Mouse (Mus musculus) megakaryocyte-erythroid progenitor cell, adult 5-6 weeks (primary cell): ENCODE measurements around the gene Rybp. TPM values are rescaled to one million over a fixed set of nuclear protein-coding genes. Genes with fewer than 3 reads are reported as not detected.

ENCODE experiments used
- ATAC-seq: replicated peaks from 2 replicates; pipeline ENCODE4 v1.8.0; 2016; ENCODE audit warnings: mild to moderate bottlenecking, inconsistent platforms; ENCODE audit not compliant: severe bottlenecking, poor library complexity, low FRiP score, low TSS enrichment
- total RNA-seq, 2 experiments: library from RNA; stranded (forward) in 1 of 2; stranded (reverse) in 1 of 2; fragments of 200-1000, 215-1000 nt in 1 of 2; fragments of >200 nt in 1 of 2; fragmentation: Nextera tagmentation in 1 of 2; gene quantifications; 2 replicates each; pipeline ENCODE4 v1.2.3; 2014 to 2017

The Rybp gene
- total RNA-seq, 2 experiments from 2014 or later = 29.4 to 54.9 TPM

DNA sequence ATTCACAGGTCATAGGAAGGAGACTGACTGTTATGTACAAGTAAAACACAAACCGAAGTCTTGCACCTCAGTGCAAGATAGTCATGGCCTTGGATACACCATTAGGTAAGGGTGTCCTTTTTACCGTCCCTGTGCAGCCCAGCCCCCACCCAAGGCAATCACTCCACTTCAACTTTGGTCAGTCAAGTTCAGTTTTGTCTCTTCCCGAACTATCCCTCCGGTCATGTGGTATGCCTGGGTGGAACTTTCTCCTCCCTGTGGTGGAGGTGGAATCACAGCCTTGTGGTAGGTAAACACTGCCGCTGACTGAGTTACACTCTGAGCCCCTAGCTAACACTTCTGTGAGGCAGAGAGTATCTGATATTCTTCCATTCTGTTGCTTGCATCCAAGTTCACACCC, 1.8 kb upstream of the Rybp start:
- ATAC-seq = no peak

DNA sequence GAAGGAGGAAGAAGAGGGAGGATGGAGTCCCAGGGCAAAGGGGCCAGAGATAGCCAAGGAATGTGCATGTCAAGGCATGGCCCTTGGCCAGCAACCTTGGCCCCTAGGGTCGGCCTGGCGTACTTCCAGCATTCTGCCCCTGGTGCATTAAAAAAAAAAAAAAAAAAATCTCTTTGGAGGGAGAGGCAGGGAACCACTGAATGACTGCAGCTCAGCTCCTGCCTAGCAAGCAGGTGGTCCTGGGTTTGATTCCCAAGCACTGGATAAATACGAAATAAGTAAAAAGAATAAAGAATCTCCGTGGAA, 1.4 kb upstream of the Rybp start:
- ATAC-seq = no peak

DNA sequence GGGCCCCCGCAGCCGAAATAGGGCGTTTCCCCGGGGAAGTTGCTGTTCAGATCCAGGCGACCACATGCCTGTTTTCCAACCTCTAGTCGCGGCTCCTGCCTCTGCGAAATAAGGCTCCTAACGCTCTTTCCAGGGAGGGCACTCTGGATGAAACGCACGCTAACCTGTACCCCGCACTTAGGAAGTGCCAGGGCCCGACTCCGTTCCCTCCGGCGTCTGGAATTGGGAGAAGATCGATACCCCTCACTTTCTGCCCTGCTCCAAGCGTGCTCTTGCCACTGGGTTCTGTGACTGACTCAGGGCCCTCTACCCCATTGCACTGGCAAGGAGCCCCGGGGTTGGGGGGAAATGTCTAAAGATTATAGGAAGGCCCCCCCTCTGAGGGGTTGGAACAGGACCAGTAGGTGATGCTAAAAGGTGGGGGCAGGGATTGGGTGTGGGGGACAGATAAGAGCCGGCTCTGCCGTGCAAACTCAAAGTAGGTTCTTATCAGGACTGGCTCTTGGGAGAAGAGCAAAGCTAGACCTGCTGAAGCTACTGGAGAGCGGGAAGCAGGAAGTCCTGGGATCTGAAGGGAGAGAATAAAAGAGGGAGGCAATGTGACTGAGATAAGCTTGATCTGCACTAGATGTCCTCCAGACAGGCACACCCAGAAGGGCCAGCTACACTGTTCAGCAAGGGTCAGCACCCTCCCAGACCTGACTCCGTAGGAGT, 888 bp upstream of the Rybp start:
- peak; percentile 48 for ATAC-seq

DNA sequence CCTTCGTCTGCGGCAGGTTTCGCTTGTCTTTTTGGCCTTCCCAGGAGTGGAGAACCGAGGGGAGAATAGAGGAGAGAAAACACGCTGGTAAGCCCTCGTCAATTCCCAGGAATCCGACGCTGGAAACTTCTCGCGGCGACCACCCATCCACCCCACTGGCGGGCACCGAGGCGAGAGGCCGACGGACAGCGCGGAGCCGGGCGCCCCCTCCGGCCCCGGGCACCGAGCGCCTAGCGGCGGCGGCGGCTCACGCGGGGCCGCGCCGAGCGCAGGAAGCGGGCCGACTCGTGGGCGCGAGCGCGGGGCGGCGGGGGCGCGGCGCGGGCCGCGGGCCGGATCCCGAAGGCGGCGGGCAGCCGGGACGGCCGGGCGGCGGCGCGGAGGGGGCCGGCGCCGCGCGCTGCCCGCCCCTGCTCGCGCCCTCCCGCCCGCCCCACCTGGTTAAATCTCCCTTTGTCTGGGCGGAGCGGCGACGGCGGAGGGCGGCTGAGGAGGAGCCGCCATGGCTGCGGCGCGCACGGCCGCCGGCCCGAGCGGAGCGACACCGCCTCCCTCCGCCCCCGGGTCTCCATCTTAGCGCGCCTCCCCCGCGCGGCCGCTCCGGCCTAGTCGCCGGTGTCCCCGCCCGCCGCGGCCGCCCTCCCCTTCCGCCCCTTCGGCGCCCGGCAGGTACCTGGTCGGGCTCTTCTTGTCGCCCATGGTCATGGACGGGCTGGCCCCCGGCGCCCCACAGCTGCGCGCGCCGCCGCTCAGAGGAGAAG, 532 bp downstream of the Rybp start:
- ATAC-seq = peak; percentile 25

DNA sequence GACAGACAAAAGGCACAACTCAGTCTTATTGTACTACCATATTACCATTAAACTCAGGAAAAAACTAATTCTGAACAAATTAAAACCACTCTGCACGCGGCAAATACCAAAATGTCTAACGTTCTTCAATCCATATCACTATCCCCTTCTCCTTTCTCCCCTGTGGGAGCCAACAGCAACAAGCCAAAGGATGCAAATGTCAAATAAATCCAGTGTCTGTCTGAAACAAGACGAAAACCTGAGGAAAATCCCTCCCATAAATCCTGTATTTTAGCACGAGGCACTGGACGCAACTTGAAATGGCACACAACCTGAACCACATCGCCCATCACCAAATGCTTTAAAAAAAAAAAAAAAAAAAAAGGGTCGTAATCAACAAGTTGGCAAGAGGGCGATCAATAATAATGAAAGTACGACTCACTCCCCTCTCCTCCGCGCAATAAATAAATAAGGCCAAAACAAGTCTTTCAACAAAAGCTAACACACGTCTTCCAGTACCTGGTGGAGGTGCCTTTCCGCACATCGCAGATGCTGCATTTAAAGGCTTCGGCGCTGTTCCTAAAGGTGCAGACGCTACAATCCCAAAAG, 1.2 kb downstream of the Rybp start:
- ATAC-seq = no peak

DNA sequence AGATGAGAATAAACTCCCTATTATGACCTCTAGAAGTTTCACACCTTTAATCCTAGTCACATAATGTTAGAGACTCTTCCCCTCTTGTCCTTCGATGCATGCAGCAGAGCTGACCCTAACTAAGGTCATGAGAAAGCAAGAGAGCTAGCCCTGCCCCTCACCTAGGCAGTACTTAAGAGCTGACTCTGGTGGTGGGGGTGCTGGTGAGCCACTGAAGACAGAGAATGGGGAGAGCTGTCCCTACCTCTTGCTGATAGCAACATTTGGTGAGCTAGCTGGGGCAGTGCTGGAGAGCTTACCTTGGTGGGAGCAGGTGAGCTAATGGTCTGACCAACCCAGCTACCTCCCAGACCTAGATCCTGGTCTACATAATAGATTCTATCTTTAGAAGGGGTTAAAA, 8.4 kb downstream of the Rybp start:
- peak; percentile 47 for ATAC-seq

DNA sequence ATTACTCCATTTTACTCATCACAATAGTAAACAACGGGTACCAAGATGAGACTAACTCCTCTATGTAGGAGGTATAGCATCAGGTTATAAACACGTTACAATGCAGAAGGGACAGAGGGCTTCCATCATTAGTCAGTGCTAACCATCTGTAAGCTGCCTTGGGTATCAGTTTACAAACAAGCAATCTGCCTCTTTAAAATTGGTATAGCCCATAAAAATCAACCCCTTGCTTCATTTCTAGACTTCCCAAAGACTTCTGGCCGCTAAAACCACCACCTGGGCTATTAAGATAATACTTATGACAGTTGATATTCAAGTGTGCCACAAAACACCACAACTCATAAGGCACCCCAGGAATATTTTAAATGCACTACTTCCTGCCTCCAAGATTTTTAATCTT, 10.9 kb downstream of the Rybp start:
- ATAC-seq = peak; percentile 75

DNA sequence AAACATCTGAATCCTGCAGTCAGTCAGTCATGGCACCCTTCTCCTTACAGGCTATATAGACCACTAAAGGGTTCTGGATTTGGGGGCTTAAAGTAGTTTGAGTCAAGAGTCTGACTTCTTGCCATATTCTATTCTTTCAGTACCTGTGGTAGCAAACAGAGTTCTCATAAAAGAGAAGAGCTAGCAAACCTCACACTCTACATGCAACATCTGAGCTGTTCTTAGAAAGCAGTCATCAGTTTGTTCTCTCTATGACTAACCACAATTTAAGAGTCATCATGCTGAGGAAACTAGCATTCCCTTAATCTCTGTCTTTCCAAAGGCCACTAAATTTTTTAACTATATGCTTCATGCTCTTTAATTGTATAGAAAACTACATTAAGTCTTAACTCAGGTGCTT, 11.6 kb downstream of the Rybp start:
- ATAC-seq = no peak

DNA sequence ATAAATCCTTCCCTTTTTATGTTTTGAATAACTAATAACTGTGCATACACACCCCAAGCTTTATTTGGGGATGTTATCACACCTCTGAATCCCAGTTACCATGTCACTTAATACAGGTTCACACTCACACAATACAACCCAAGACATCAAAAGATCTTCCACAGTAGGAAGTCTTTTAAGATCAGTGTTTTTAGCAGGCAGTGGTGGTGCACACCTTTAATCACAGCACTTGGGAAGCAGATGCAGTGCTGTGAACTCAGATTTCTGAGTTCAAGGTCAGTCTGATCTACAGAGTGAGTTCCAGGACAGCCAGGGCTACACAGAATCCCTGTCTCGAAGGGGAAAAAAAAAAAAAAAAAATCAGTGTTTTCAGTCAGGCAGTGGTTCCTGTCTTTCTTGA, 13.7 kb downstream of the Rybp start:
- ATAC-seq = no peak

DNA sequence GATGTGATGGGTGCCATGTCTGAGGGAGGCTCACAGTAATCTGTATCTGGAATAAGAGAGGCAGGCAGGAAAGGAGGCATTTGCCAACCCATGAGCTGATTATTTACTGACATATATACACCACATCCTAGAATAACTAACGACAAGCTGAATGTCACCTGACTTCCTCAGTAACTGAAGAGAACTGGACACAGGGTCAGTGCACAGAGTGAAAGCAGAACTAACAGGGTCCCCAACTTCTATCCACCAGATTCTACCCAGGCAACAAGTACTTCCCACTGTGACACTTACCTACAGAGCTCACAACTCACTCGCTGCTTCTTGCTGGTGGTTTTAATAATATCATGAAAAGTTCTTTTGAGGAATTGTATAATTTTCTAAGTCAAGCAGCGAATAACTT, 15.3 kb downstream of the Rybp start:
- ATAC-seq = no peak

DNA sequence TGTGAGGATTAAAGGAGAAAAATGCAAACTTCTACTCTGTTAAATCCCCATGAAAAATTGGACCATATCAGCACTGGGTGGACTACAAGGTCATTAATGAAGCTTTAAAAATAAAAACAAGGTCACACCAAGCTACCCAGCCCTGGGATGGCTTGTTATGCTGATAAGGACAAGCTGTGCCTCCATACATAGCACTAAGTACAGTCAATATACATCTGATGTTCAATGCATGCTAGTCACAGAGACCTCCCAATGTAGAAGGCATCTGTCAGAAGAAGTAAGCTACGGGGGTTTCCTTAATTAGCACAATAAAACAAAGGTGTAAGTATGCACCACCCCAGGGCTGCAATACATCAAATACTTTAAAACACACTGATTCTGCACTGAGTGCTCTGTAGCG, 16.5 kb downstream of the Rybp start:
- no peak for ATAC-seq

DNA sequence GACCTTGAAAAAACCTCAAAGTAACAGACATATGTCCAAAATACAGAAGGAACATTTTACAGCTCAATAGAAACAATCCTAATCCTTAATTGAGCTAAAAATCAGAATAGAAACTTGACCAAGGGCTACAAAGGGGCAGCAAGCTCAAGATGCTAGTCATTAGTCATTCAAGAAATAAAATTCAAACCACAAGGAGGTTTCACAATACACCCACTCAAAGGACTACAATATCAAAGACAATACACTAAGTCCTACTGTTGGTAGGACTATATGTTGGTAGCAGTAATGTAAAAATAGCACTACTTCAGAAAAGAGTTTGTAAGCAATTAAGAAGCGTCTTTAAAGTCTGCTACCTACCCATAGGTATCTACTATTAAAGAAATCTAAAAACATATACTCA, 27.7 kb downstream of the Rybp start:
- no peak for ATAC-seq

DNA sequence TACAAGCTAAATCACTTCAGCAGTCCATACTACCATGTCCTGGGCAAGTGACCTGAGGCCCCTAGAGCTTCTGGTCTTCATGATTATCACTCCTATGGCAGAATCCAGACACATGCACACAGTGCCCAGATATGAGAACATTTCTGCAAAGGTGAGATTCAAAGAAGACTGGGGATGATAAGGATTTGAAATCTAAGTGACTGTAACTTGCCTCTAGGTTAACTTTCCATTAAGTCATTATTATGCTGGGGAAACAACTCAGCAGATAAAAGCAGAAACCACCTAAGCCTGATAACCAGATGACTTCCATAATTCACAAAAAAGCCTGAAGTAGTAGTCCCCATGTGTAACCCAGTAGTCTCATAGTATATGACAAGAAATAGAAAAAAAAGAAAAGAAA, 29.0 kb downstream of the Rybp start:
- peak; percentile 87 for ATAC-seq

DNA sequence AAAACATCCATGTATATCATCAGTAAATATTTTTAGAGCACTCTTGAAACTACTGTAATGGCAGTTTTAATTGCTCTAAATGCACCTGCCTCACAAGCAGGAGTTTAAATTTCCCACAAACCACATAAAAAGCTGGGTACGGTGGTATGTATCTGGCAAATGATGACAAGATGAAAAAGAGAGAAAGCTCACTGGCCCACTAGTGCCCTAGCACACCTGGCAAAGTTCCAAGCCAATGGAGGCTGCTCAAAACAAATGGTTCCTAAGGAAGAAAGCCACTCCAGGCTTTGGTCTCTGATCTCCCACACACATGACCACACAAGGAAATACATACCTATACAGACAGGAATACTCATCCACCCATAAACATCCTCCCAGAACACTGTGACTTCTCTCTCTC, 31.9 kb downstream of the Rybp start:
- ATAC-seq = no peak

DNA sequence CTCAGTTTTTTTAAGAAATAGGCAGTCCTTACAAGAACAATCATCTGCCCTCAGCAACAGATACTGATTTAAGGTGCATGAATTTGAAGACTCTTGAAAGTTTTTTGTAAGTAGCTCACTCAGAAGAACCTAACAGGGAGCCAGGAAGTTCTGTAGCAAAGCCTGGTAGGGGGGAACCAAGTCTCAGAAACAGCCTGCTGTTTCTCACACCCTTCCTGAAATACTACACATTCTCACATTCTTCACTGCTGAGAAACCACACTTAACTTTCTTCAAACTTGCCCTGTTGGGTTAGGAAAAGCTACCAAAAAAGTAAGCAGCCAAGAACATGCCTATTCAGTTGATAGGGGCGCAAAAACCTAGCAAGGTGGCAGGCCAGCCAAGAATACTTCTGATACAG, 32.6 kb downstream of the Rybp start:
- no peak for ATAC-seq

DNA sequence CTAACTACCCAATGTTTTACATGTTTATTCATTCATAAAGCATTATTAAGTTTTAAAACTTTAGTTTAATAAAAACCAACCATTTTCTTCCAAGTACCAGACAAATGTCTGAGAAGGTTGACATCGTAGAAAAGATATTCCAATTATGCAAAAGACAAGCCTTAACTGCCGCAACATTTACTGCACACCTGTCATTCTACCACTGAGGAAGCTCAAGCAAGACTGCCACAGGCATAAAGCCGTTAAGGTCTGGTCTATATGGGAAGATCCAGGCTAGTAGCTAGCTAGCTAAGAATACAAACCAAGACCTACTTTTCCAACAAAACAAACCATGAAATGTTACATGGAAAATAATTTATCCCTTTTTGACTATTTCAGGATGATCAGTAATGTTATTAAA, 42.8 kb downstream of the Rybp start:
- no peak for ATAC-seq

DNA sequence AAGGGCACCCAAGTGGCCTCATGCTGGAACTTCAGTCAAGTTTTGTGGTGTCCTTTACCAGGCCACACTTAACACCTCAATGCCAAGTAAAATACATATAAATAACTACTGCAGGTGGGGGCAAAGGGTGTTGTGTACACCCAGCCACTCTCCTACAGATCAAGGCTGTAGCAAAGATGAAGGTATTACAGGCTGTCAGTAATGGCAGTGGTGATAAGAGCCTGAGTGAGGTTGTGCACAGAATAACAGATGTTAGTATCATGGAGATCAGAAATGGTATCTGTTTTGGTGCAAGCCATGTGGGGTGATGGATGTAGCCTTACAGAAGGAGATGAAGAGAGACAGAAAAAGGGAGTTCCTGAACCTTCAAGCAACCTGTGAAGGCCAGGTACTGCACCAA, 52.2 kb downstream of the Rybp start:
- peak; percentile 73 for ATAC-seq

DNA sequence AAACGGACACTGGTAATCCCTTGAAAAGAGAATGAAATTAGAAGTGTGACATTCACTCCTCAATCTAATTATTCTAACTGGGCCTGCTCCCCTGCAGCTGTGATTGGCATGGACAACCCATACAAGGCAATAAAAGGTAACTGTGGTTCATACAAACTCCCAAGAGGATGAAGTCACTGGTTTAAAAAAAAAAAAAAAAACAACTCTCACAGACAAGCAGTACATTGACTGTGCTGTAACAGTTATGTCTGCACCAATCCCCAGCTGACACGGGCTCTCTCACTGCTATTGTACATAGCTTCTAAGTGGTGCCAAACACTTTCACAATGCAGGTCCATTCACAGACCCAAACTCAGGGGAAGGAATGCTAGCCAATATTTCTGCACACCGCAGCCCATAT, 53.8 kb downstream of the Rybp start:
- no peak for ATAC-seq

DNA sequence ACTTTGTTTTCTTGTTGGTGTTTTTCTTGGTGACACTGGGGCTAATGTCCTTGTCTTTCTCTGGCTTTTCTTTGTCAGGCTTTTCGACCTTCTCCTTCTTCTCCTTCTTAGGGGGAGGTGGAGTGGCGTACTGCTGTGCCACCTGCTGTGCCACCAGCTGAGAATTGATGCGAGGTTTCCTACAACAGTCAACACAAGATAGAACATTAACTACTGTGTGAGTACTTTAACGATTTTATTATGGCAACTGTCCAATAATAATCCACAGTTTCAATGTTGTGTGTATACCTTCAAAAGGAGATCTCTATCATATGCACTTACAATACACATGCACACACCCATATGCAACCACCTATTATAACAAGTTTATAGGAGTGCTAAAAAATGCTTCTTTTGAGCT, 54.2 kb downstream of the Rybp start:
- ATAC-seq = no peak

DNA sequence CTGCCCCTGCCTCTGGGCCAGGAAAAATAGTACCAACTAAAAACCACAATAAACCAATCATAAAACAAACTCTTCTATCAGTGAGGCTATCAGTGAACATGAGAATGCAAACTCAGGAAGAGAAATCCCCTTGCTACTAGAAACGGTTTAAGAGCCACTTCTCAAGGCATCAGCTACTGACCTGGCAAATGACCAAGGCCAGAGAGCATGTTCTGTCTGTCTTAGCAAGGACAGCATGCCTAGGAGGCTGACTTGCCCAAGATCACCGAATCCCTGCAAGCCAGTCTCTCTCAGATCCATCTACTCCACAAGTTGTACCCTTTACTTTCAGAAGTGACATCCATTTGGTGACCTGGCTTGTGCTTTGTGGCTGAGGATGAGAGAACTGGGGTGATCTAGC, 61.1 kb downstream of the Rybp start:
- no peak for ATAC-seq

DNA sequence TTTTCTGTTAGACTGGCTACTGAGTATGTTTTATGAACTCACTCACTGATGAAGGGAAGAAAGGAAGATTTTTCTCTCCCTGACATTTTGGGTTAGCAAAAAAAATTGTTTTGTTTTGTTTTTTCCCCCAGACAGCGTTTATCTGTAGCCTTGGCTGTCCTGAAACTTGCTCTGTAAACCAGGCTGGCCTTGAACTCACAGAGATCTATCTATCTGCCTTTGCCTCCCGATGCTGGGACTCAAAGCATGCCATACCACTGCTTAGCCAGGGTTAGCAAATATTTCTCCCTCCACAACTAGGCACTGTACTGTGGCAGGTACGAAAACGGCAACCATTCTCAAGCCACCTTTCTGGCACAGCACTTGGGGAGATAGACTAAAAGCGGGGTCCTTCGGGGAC, 63.4 kb downstream of the Rybp start:
- no peak for ATAC-seq
